Mouse (Mus musculus): Measurements from ENCODE around the gene Hhipl1.

- TF ChIP-seq CTCF (IDR thresholded peaks at IDR 0.05 in 2 of 3, conservative IDR thresholded peaks at IDR 0.05 in 1 of 3; ENCODE audit: control insufficient read depth in 1 of 3, insufficient read depth in 1 of 3, low read depth in 2 of 3, low read length in 3 of 3, poor library complexity in 1 of 3, severe bottlenecking in 1 of 3) (no peak), ZMIZ1 (IDR thresholded peaks at IDR 0.05; ENCODE audit: low read depth, low read length) (no peak), JUND (IDR thresholded peaks at IDR 0.05; ENCODE audit: low read depth, low read length) (no peak), TAL1 (IDR thresholded peaks at IDR 0.05; ENCODE audit: low read length) (no peak), USF1 (IDR thresholded peaks at IDR 0.05; ENCODE audit: low read depth, low read length) (no peak), ZC3H11A (IDR thresholded peaks at IDR 0.05; ENCODE audit: low read depth, low read length) (no peak), POLR2A (IDR thresholded peaks at IDR 0.05; ENCODE audit: control insufficient read depth in 1 of 2, insufficient read depth in 1 of 2, low read depth in 1 of 2, low read length in 2 of 2, poor library complexity in 1 of 2) (no peak), MAFK (IDR thresholded peaks at IDR 0.05; ENCODE audit: borderline replicate concordance, low read depth, low read length) (no peak), POLR2AphosphoS2 (IDR thresholded peaks at IDR 0.05; ENCODE audit: low read length) (no peak), SMC3 (IDR thresholded peaks at IDR 0.05; ENCODE audit: low read depth, low read length) (no peak), MEF2A (IDR thresholded peaks at IDR 0.05; ENCODE audit: extremely low read depth, insufficient replicate concordance, low read depth, low read length, poor library complexity, severe bottlenecking) (no peak), MAX (IDR thresholded peaks at IDR 0.05; ENCODE audit: low read length) (no peak)
Observed at GRCm38 (mm10) chr12:108350931-108351330, 44.9 kb downstream of the Hhipl1 start.

Data from MEL (cell line).